Mouse (Mus musculus) T-helper 2 cell (primary cell): ENCODE data around the gene Asb12.
"Not testable (repeated sequence)": the region's sequence is repeated elsewhere in the genome, so short reads cannot be mapped to it uniquely, and the experiment has no call there.

Source experiments
- in situ Hi-C: fragments of 300-600 bp; cut with MboI, MseI; formaldehyde crosslinking; loops from one replicate; pipeline ENCODE4 v1.15.1; 2025; ENCODE audit warnings: high pct_unique_total_duplicates

The Asb12 gene

GRCm38 (mm10) chrX:95557887-95558286, at the start of gene Asb12, which contains the start of gene Pfn5:
Gene Asb12 (minus strand): TSS chrX:95557987.
Gene Pfn5 (plus strand): TSS chrX:95558104.
- in situ Hi-C loops = no loop called here

GRCm38 (mm10) chrX:95600609-95601008, 42.8 kb upstream of the Asb12 start:
- in situ Hi-C loops = no loop called here

- in situ Hi-C loops = no loop called here
Observed at GRCm38 (mm10) chrX:95554321-95554720, 3.5 kb downstream of the Asb12 start.

GRCm38 (mm10) chrX:95535493-95535892, 22.3 kb downstream of the Asb12 start:
- in situ Hi-C loops = not testable (repeated sequence)

- in situ Hi-C loops = no loop called here
Observed at GRCm38 (mm10) chrX:95525166-95525565, 32.6 kb downstream of the Asb12 start.

- in situ Hi-C loops = no loop called here
Observed at GRCm38 (mm10) chrX:95523883-95524282, 33.9 kb downstream of the Asb12 start.

GRCm38 (mm10) chrX:95457166-95457565, 100.6 kb downstream of the Asb12 start:
- in situ Hi-C loops = no loop called here

- in situ Hi-C loops = no loop called here
Observed at GRCm38 (mm10) chrX:95445866-95446265, 111.9 kb downstream of the Asb12 start.

- in situ Hi-C loops = no loop called here
Observed at GRCm38 (mm10) chrX:95445141-95445540, 112.6 kb downstream of the Asb12 start.

GRCm38 (mm10) chrX:95444776-95445111, 113.0 kb downstream of the Asb12 start, which contains the start of gene Amer1:
Gene Amer1 (minus strand): TSS chrX:95444872.
- in situ Hi-C loops = no loop called here

- in situ Hi-C loops = no loop called here
Observed at GRCm38 (mm10) chrX:95443898-95444775, 113.7 kb downstream of the Asb12 start.

GRCm38 (mm10) chrX:95443390-95443789, 114.4 kb downstream of the Asb12 start:
- in situ Hi-C loops = no loop called here

GRCm38 (mm10) chrX:95442261-95442660, 115.5 kb downstream of the Asb12 start:
- in situ Hi-C loops = no loop called here

GRCm38 (mm10) chrX:95441290-95441689, 116.5 kb downstream of the Asb12 start:
- in situ Hi-C loops = no loop called here

GRCm38 (mm10) chrX:95438491-95438890, 119.3 kb downstream of the Asb12 start:
- in situ Hi-C loops = no loop called here

GRCm38 (mm10) chrX:95437236-95437635, 120.6 kb downstream of the Asb12 start:
- in situ Hi-C loops = no loop called here
